Mouse (Mus musculus) liver, postnatal 0 days (tissue): ENCODE data around the gene Smarce1. TPM values are rescaled to one million over a fixed set of nuclear protein-coding genes. Genes with fewer than 3 reads are reported as not detected.

Experiments
- ATAC-seq: fragments of 200-750 bp; cut with Nextera tagmentation; 2 replicates; pipeline ENCODE4 v1.8.0; 2017; ENCODE audit warnings: mild to moderate bottlenecking, moderate library complexity
- DNase-seq: peaks from one replicate; pipeline ENCODE4 v3.0.0-alpha.2; 2016
- H3K27ac ChIP-seq: fragments of 300-500 bp; sonication (generic); 2 replicates; pipeline ENCODE4 v1.5.1; 2014; ENCODE audit warnings: antibody characterized with exemption, moderate library complexity, mild to moderate bottlenecking, low read depth
- H3K27me3 ChIP-seq: fragments of 300-500 bp; sonication (generic); 2 replicates; pipeline ENCODE4 v1.6.1; 2014; ENCODE audit warnings: low read length, control low read depth, mixed read lengths; ENCODE audit not compliant: insufficient read depth
- H3K36me3 ChIP-seq: fragments of 300-500 bp; sonication (generic); replicated peaks from 2 replicates; pipeline ENCODE4 v1.6.1; 2014; ENCODE audit warnings: mild to moderate bottlenecking, control low read depth, low read length, moderate library complexity, mixed read lengths; ENCODE audit not compliant: insufficient read depth
- H3K4me1 ChIP-seq: fragments of 300-500 bp; sonication (generic); 2 replicates; pipeline ENCODE4 v1.6.1; 2014; ENCODE audit warnings: antibody characterized with exemption, mild to moderate bottlenecking, control low read depth; ENCODE audit not compliant: insufficient read depth
- H3K4me2 ChIP-seq: fragments of 300-500 bp; sonication (generic); 2 replicates; pipeline ENCODE4 v1.6.1; 2014; ENCODE audit warnings: low read depth, mild to moderate bottlenecking, low read length, moderate library complexity, mixed read lengths
- H3K4me3 ChIP-seq: fragments of 300-500 bp; sonication (generic); 2 replicates; pipeline ENCODE4 v1.5.1; 2014; ENCODE audit warnings: low read depth, low read length
- H3K9ac ChIP-seq: fragments of 300-500 bp; sonication (generic); replicated peaks from 2 replicates; pipeline ENCODE4 v1.6.1; 2014; ENCODE audit warnings: mild to moderate bottlenecking, moderate library complexity
- H3K9me3 ChIP-seq: fragments of 300-500 bp; sonication (generic); 2 replicates; pipeline ENCODE4 v1.6.1; 2016; ENCODE audit warnings: mild to moderate bottlenecking, control low read depth, low read length, mixed read lengths
- CTCF ChIP-seq: sonication (generic); IDR thresholded peaks from 2 replicates; pipeline ENCODE4 v1.5.1; 2016; ENCODE audit warnings: antibody characterized with exemption, low read depth
- EP300 ChIP-seq: IDR thresholded peaks from 2 replicates; pipeline ENCODE4 v1.6.1; 2016; ENCODE audit warnings: antibody characterized with exemption, low read depth, mild to moderate bottlenecking
- WGBS: fragments of 180-500 bp; shearing (Covaris S2); extraction: QIAGEN DNeasy Blood & Tissue Kit; methylation state at CpG from one replicate; pipeline ENCODE4 v1.1.7; 2014; ENCODE audit not compliant: insufficient replicate concordance; 5-methylcytosine and 5-hydroxymethylcytosine counted together
- polyA plus RNA-seq: library from polyadenylated mRNA; unstranded; fragments of >200 nt; fragmentation: Nextera tagmentation; extraction: Ambion mirVana; gene quantifications from 2 replicates; pipeline ENCODE4 v1.2.1, GENCODE M21; 2015

Smarce1 gene
- polyA plus RNA-seq, 1 experiment from 2014 or later: 61.0 TPM

GRCm38 (mm10) chr11:99161648-99162047 lies 69.2 kb downstream of the Smarce1 start:
- ATAC-seq: no peak

GRCm38 (mm10) chr11:99160228-99160627 lies 70.6 kb downstream of the Smarce1 start:
- 73% methylated on average over 6 of the region's 6 CpGs for WGBS
- H3K36me3 ChIP-seq: no peaks in the 10 kb centered on the region
- ATAC-seq: no peak
- H3K27ac ChIP-seq: no peak overlapping the region
- H3K27me3 ChIP-seq: no peaks in the 10 kb centered on the region
- no peak for DNase-seq
- H3K9ac ChIP-seq: no peak overlapping the region
- H3K9me3 ChIP-seq: no peaks in the 10 kb centered on the region
- no peak for TF ChIP-seq CTCF
- no peak for TF ChIP-seq EP300
- H3K4me3 ChIP-seq: no peak overlapping the region
- no peak overlapping the region for H3K4me2 ChIP-seq
- H3K4me1 ChIP-seq: peaks cover 6% of the 10 kb centered on the region; the same call in 1 of the 2 replicates

More at GRCm38 (mm10) chr11:99161648-99162047, 69.2 kb downstream of the Smarce1 start:
- 35% methylated on average over 5 of the region's 5 CpGs for WGBS
- no peaks in the 10 kb centered on the region for H3K27me3 ChIP-seq
- H3K4me1 ChIP-seq: peaks cover 6% of the 10 kb centered on the region; the same call in 1 of the 2 replicates
- H3K36me3 ChIP-seq: no peaks in the 10 kb centered on the region
- H3K4me3 ChIP-seq: no peak overlapping the region
- TF ChIP-seq CTCF (no peak), EP300 (no peak)
- DNase-seq: no peak
- H3K27ac ChIP-seq: no peak overlapping the region
- no peak overlapping the region for H3K4me2 ChIP-seq
- H3K9ac ChIP-seq: no peak overlapping the region
- no peaks in the 10 kb centered on the region for H3K9me3 ChIP-seq

Other genes with a start within 250 kb of the Smarce1 start
- not detected in 2 replicates for gene Gjd3, start 248.0 kb downstream of the Smarce1 start, polyA plus RNA-seq
- 74.3 and 90.2 TPM in 2 replicates for gene Top2a, start 206.8 kb downstream of the Smarce1 start, polyA plus RNA-seq
- gene Igfbp4, start 189.8 kb downstream of the Smarce1 start, polyA plus RNA-seq: 665 and 672 TPM in 2 replicates
- 0.25 and 0.31 TPM in 2 replicates for gene Tns4, start 141.7 kb downstream of the Smarce1 start, polyA plus RNA-seq
- gene Ccr7, start 75.9 kb downstream of the Smarce1 start, polyA plus RNA-seq: 1.5 and 1.6 TPM in 2 replicates
- gene Krt222, start 13.1 kb upstream of the Smarce1 start, polyA plus RNA-seq: 0.39 and 0.55 TPM in 2 replicates
- not detected in 2 replicates for gene Krt24, start 54.2 kb upstream of the Smarce1 start, polyA plus RNA-seq
- gene Krt25, start 91.9 kb upstream of the Smarce1 start, polyA plus RNA-seq: 0.11 and 0.14 TPM in 2 replicates
- not detected in 2 replicates for gene Krt26, start 106.9 kb upstream of the Smarce1 start, polyA plus RNA-seq
- gene Krt27, start 120.1 kb upstream of the Smarce1 start, polyA plus RNA-seq: not detected in 2 replicates
- not detected in 2 replicates for gene Krt28, start 143.9 kb upstream of the Smarce1 start, polyA plus RNA-seq
- gene Krt10, start 158.3 kb upstream of the Smarce1 start, polyA plus RNA-seq: 6.3 and 7.0 TPM in 2 replicates
- not detected in 2 replicates for gene Krt12, start 191.2 kb upstream of the Smarce1 start, polyA plus RNA-seq
- gene Krt20, start 207.1 kb upstream of the Smarce1 start, polyA plus RNA-seq: 13.3 and 14.5 TPM in 2 replicates